Mouse (Mus musculus) MEL (cell line): ENCODE results near the gene Chchd10. TPM values are rescaled to one million over a fixed set of nuclear protein-coding genes. Genes with fewer than 3 reads are reported as not detected.

Experiments
- DNase-seq: peaks from one replicate; pipeline ENCODE4 v3.0.0; 2011; ENCODE audit warnings: low read depth, low spot score
- H3K27ac ChIP-seq: 2 replicates; pipeline ENCODE4 v1.5.1; 2012; ENCODE audit warnings: low read depth, mild to moderate bottlenecking, control low read depth, low read length, moderate library complexity; ENCODE audit not compliant: control insufficient read depth
- H3K27me3 ChIP-seq, 2 experiments: fragments of 150-350 bp in 1 of 2; sonication (generic) in 1 of 2; 2 replicates each; pipeline ENCODE4 v1.6.1; 2012; ENCODE audit warnings: low read length in 2 of 2, mild to moderate bottlenecking in 2 of 2, improper control_type of control experiment in 1 of 2, moderate library complexity in 1 of 2; ENCODE audit not compliant: insufficient read depth in 2 of 2, control insufficient read depth in 1 of 2
- H3K36me3 ChIP-seq, 2 experiments: 2 replicates each; pipeline ENCODE4 v1.6.1; 2012 to 2014; ENCODE audit warnings: low read length in 2 of 2, improper control_type of control experiment in 1 of 2, inconsistent platforms in 1 of 2, mild to moderate bottlenecking in 1 of 2; ENCODE audit not compliant: insufficient read depth in 2 of 2, control insufficient read depth in 1 of 2
- H3K4me1 ChIP-seq, 2 experiments: fragments of 150-350 bp in 1 of 2; sonication (generic) in 1 of 2; 2 replicates each; pipeline ENCODE4 v1.6.1; 2012; ENCODE audit warnings: low read length in 2 of 2, improper control_type of control experiment in 1 of 2, mild to moderate bottlenecking in 1 of 2; ENCODE audit not compliant: insufficient read depth in 2 of 2, control insufficient read depth in 1 of 2
- H3K4me3 ChIP-seq, 2 experiments: fragments of 150-350 bp in 1 of 2; sonication (generic) in 1 of 2; 2 replicates each; pipeline ENCODE4 v1.5.1; 2012; ENCODE audit warnings: low read depth in 2 of 2, low read length in 2 of 2, mild to moderate bottlenecking in 2 of 2, moderate library complexity in 2 of 2, control low read depth in 1 of 2, improper control_type of control experiment in 1 of 2; ENCODE audit not compliant: control insufficient read depth in 1 of 2, insufficient read depth in 1 of 2
- H3K79me2 ChIP-seq: 2 replicates; pipeline ENCODE4 v1.6.1; 2012; ENCODE audit warnings: mild to moderate bottlenecking, low read length, moderate library complexity; ENCODE audit not compliant: control insufficient read depth, poor library complexity, insufficient read depth
- H3K9ac ChIP-seq: 2 replicates; pipeline ENCODE4 v1.6.1; 2012; ENCODE audit warnings: low read depth, mild to moderate bottlenecking, control low read depth, low read length, moderate library complexity; ENCODE audit not compliant: control insufficient read depth, poor library complexity, severe bottlenecking
- H3K9me3 ChIP-seq: fragments of 150-350 bp; sonication (generic); replicated peaks from 2 replicates; pipeline ENCODE4 v1.6.1; 2012; ENCODE audit warnings: mild to moderate bottlenecking, low read length, improper control_type of control experiment, moderate library complexity; ENCODE audit not compliant: insufficient read depth
- BHLHE40 ChIP-seq: IDR thresholded peaks from 2 replicates; pipeline ENCODE4 v1.6.1; 2012; ENCODE audit warnings: low read depth, mild to moderate bottlenecking, inconsistent platforms, low read length, improper control_type of control experiment, borderline replicate concordance
- CHD2 ChIP-seq: IDR thresholded peaks from 2 replicates; pipeline ENCODE4 v1.6.1; 2011; ENCODE audit warnings: low read length, improper control_type of control experiment
- CTCF ChIP-seq, 3 experiments: IDR thresholded peaks in 2 of 3; conservative IDR thresholded peaks in 1 of 3; 2 replicates each; pipeline ENCODE4 v1.5.1; 2011 to 2012; ENCODE audit warnings: low read length in 3 of 3, low read depth in 2 of 3, mild to moderate bottlenecking in 2 of 3, improper control_type of control experiment in 1 of 3, inconsistent platforms in 1 of 3, mixed read lengths in 1 of 3, moderate library complexity in 1 of 3; ENCODE audit not compliant: control insufficient read depth in 1 of 3, insufficient read depth in 1 of 3, poor library complexity in 1 of 3, severe bottlenecking in 1 of 3
- E2F4 ChIP-seq: IDR thresholded peaks from 2 replicates; pipeline ENCODE4 v1.6.1; 2011; ENCODE audit warnings: low read depth, low read length, improper control_type of control experiment, borderline replicate concordance
- EP300 ChIP-seq, 2 experiments: IDR thresholded peaks; 2 replicates each; pipeline ENCODE4 v1.6.1; 2011; ENCODE audit warnings: improper control_type of control experiment in 2 of 2, low read length in 2 of 2, low read depth in 1 of 2, mild to moderate bottlenecking in 1 of 2
- ETS1 ChIP-seq: IDR thresholded peaks from 2 replicates; pipeline ENCODE4 v1.6.1; 2012; ENCODE audit warnings: low read depth, mild to moderate bottlenecking, inconsistent platforms, low read length, improper control_type of control experiment, moderate library complexity
- GABPA ChIP-seq: IDR thresholded peaks from 2 replicates; pipeline ENCODE4 v1.6.1; 2012; ENCODE audit warnings: low read depth, mild to moderate bottlenecking, inconsistent platforms, low read length, improper control_type of control experiment, moderate library complexity
- GATA1 ChIP-seq: IDR thresholded peaks from 2 replicates; pipeline ENCODE4 v1.6.1; 2011; ENCODE audit warnings: low read depth, low read length, improper control_type of control experiment
- HCFC1 ChIP-seq: IDR thresholded peaks from 2 replicates; pipeline ENCODE4 v1.6.1; 2012; ENCODE audit warnings: low read depth, mild to moderate bottlenecking, inconsistent platforms, low read length, improper control_type of control experiment, moderate library complexity
- MAFK ChIP-seq: IDR thresholded peaks from 2 replicates; pipeline ENCODE4 v1.6.1; 2011; ENCODE audit warnings: low read depth, mild to moderate bottlenecking, low read length, improper control_type of control experiment, borderline replicate concordance
- MAX ChIP-seq: IDR thresholded peaks from 2 replicates; pipeline ENCODE4 v1.6.1; 2011; ENCODE audit warnings: low read length, improper control_type of control experiment
- MAZ ChIP-seq: IDR thresholded peaks from 2 replicates; pipeline ENCODE4 v1.6.1; 2012; ENCODE audit warnings: low read depth, mild to moderate bottlenecking, inconsistent platforms, low read length, improper control_type of control experiment
- MYB ChIP-seq: IDR thresholded peaks from 2 replicates; pipeline ENCODE4 v1.6.1; 2011; ENCODE audit warnings: mild to moderate bottlenecking, low read depth, low read length, improper control_type of control experiment
- MYC ChIP-seq: IDR thresholded peaks from 2 replicates; pipeline ENCODE4 v1.6.1; 2011; ENCODE audit warnings: low read depth, mild to moderate bottlenecking, low read length, improper control_type of control experiment, moderate library complexity
- POLR2A ChIP-seq, 2 experiments: IDR thresholded peaks; 2 replicates each; pipeline ENCODE4 v1.6.1; 2011 to 2012; ENCODE audit warnings: low read length in 2 of 2, mild to moderate bottlenecking in 2 of 2, control low read depth in 1 of 2, improper control_type of control experiment in 1 of 2, low read depth in 1 of 2, moderate library complexity in 1 of 2; ENCODE audit not compliant: control insufficient read depth in 1 of 2, insufficient read depth in 1 of 2, poor library complexity in 1 of 2
- POLR2AphosphoS2 ChIP-seq: IDR thresholded peaks from 2 replicates; pipeline ENCODE4 v1.6.1; 2011; ENCODE audit warnings: low read length, improper control_type of control experiment
- RAD21 ChIP-seq: IDR thresholded peaks from 2 replicates; pipeline ENCODE4 v1.6.1; 2011; ENCODE audit warnings: mild to moderate bottlenecking, low read depth, low read length, improper control_type of control experiment
- RCOR1 ChIP-seq: IDR thresholded peaks from 2 replicates; pipeline ENCODE4 v1.6.1; 2012; ENCODE audit warnings: low read depth, mild to moderate bottlenecking, inconsistent platforms, low read length, improper control_type of control experiment
- SIN3A ChIP-seq: IDR thresholded peaks from 2 replicates; pipeline ENCODE4 v1.6.1; 2012; ENCODE audit warnings: low read length, improper control_type of control experiment, inconsistent platforms
- TCF12 ChIP-seq: IDR thresholded peaks from 2 replicates; pipeline ENCODE4 v1.6.1; 2014; ENCODE audit warnings: low read depth, mild to moderate bottlenecking, inconsistent platforms, low read length, improper control_type of control experiment, moderate library complexity
- UBTF ChIP-seq: IDR thresholded peaks from 2 replicates; pipeline ENCODE4 v1.6.1; 2012; ENCODE audit warnings: low read depth, mild to moderate bottlenecking, inconsistent platforms, low read length, improper control_type of control experiment, moderate library complexity, borderline replicate concordance; ENCODE audit not compliant: insufficient read depth
- USF1 ChIP-seq: IDR thresholded peaks from 2 replicates; pipeline ENCODE4 v1.6.1; 2014; ENCODE audit warnings: low read depth, mild to moderate bottlenecking, inconsistent platforms, low read length, improper control_type of control experiment, moderate library complexity
- USF2 ChIP-seq, 2 experiments: IDR thresholded peaks; 2 replicates each; pipeline ENCODE4 v1.6.1; 2011 to 2012; ENCODE audit warnings: improper control_type of control experiment in 2 of 2, low read length in 2 of 2, borderline replicate concordance in 1 of 2, inconsistent platforms in 1 of 2, low read depth in 1 of 2, mild to moderate bottlenecking in 1 of 2; ENCODE audit not compliant: insufficient read depth in 1 of 2
- ZKSCAN1 ChIP-seq: IDR thresholded peaks from 2 replicates; pipeline ENCODE4 v1.6.1; 2012; ENCODE audit warnings: low read depth, mild to moderate bottlenecking, inconsistent platforms, low read length, improper control_type of control experiment, moderate library complexity
- ZMIZ1 ChIP-seq: IDR thresholded peaks from 2 replicates; pipeline ENCODE4 v1.6.1; 2012; ENCODE audit warnings: low read depth, mild to moderate bottlenecking, inconsistent platforms, low read length, improper control_type of control experiment, moderate library complexity
- polyA plus RNA-seq, 2 experiments: library from polyadenylated mRNA; stranded (reverse) in 1 of 2; unstranded in 1 of 2; fragments of >175 nt in 1 of 2; fragments of >200 nt in 1 of 2; gene quantifications; 2 replicates each; pipeline versions ENCODE4 v1.2.1 to v1.2.4; 2012; ENCODE audit warnings: low replicate concordance in 2 of 2, low read depth in 1 of 2; ENCODE audit not compliant: insufficient read length in 2 of 2, insufficient read depth in 1 of 2, missing spikeins in 1 of 2
- total RNA-seq: library from RNA; depleted of rRNA; stranded (reverse); fragments of 300-350 nt; gene quantifications from 2 replicates; pipeline ENCODE4 v1.2.3, GENCODE M21; 2012

Chchd10 gene
- total and polyA plus RNA-seq, 3 experiments: 143 to 428 TPM; not detected in 1

GRCm38 (mm10) chr10:75895730-75896129 is 37.2 kb upstream of the Chchd10 start:
- H3K4me3 ChIP-seq: no peak overlapping the region
- H3K9ac ChIP-seq: no peak overlapping the region
- H3K9me3 ChIP-seq: no peaks in the 10 kb centered on the region
- no peaks in the 10 kb centered on the region for H3K4me1 ChIP-seq
- TF ChIP-seq POLR2AphosphoS2 (no peak), MAFK (no peak), MAX (no peak), BHLHE40 (no peak), SIN3A (no peak), MYB (no peak), USF1 (no peak), RAD21 (no peak), GATA1 (no peak), MAZ (no peak), TCF12 (no peak), CTCF (IDR thresholded peaks at IDR 0.05 in 2 of 3, conservative IDR thresholded peaks at IDR 0.05 in 1 of 3; ENCODE audit: control insufficient read depth in 1 of 3, insufficient read depth in 1 of 3, low read depth in 2 of 3, low read length in 3 of 3, poor library complexity in 1 of 3, severe bottlenecking in 1 of 3) (no peak), MYC (no peak), ZMIZ1 (no peak), RCOR1 (no peak), E2F4 (no peak), ETS1 (no peak), ZKSCAN1 (no peak), HCFC1 (no peak), POLR2A (IDR thresholded peaks at IDR 0.05; ENCODE audit: control insufficient read depth in 1 of 2, insufficient read depth in 1 of 2, low read depth in 1 of 2, low read length in 2 of 2, poor library complexity in 1 of 2) (no peak)
- DNase-seq: no peak
- H3K36me3 ChIP-seq: peaks cover 0 to 2% of the 10 kb centered on the region in 2 experiments; a peak in 2 of 4 replicates
- no peak overlapping the region for H3K27ac ChIP-seq
- H3K79me2 ChIP-seq: no peaks in the 10 kb centered on the region
- no peaks in the 10 kb centered on the region for H3K27me3 ChIP-seq

- Histone ChIP-seq H3K9ac (no peak overlapping the region), H3K27me3 (no peaks in the 10 kb centered on the region), H3K27ac (no peak overlapping the region), H3K79me2 (no peaks in the 10 kb centered on the region)
- TF ChIP-seq GABPA (no peak), USF2 (IDR thresholded peaks at IDR 0.05; ENCODE audit: borderline replicate concordance in 1 of 2, insufficient read depth in 1 of 2, low read depth in 1 of 2, low read length in 2 of 2) (no peak), EP300 (IDR thresholded peaks at IDR 0.05; ENCODE audit: low read depth in 1 of 2, low read length in 2 of 2) (no peak), UBTF (no peak), CHD2 (no peak), MAX (no peak)
- TF ChIP-seq, all 39 proteins: peak for 0
- Histone ChIP-seq H3K9me3 (no peaks in the 10 kb centered on the region), H3K4me3 (no peak overlapping the region), H3K36me3 (peaks cover 0 to 2% of the 10 kb centered on the region in 2 experiments; a peak in 2 of 4 replicates), H3K4me1 (no peaks in the 10 kb centered on the region)
- no peak for DNase-seq
These were observed 36.7 kb upstream of the Chchd10 start for GRCm38 (mm10) chr10:75896208-75896607.
